Mouse (Mus musculus): ENCODE measurements around the gene Hgfac.

The Hgfac gene

GRCm38 (mm10) chr5:35035795-35036194 is 5.5 kb upstream of the Hgfac start:
- in situ Hi-C loops (cut with MseI, MboI): loop anchor here (5.0 to 10.0 kb wide), 2 partner anchors 118 to 121 kb away; no protein-coding TSS in a partner anchor

- in situ Hi-C loops (cut with MseI, MboI): loop anchor here (5.0 to 10.0 kb wide), 2 partner anchors 120 to 123 kb away; no protein-coding TSS in a partner anchor
Observed at GRCm38 (mm10) chr5:35037438-35037837, 3.9 kb upstream of the Hgfac start.

DNA sequence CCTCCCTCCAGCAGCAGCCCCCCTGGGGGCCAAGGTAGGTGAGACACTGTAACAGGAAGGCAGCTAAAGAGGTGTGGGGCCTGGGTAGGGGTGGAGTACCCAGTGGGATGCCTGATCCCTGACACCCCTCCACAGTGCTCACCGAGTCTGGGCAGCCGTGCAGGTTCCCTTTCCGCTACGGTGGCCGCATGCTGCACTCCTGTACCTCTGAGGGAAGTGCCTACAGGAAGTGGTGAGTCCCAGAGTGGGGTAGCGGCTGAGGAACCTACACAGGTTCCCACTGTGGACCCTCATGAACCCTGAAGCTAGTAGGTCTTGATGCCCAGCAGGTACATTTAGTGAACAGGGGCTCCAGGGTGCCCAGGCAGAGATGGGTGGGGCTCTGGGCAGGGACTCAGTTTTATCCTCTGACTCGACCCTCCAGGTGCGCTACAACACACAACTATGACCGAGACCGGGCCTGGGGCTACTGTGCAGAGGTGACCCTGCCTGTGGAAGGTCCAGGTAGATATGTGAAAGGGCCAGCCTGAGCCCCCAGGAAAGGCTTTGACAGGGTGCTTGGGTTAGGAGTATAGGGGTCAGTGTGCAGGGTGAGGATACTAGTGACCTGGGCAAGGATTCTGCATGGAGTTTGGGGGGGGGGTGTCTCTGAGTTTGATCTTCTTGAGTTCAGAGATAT is 1.3 kb downstream of the Hgfac start:
- in situ Hi-C loops (cut with MseI, MboI): no loop called here

DNA sequence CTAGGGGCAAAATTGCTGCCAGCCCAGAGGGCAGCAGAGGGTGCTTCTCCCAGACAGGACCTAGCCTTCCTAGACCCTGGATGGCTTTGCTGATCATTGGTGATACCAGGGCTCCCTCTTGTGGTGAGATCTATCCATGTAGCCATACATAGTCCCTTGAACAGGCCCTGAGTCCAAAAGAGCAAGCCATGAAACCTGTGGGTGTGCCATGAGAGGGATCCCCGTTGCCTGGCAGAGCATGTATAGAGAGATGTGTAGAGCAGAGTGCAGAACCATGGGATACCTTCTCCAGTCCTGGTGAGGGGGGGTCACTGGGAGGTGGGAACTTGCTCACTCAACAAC is 1.8 kb downstream of the Hgfac start:
- in situ Hi-C loops (cut with MseI, MboI): no loop called here

DNA sequence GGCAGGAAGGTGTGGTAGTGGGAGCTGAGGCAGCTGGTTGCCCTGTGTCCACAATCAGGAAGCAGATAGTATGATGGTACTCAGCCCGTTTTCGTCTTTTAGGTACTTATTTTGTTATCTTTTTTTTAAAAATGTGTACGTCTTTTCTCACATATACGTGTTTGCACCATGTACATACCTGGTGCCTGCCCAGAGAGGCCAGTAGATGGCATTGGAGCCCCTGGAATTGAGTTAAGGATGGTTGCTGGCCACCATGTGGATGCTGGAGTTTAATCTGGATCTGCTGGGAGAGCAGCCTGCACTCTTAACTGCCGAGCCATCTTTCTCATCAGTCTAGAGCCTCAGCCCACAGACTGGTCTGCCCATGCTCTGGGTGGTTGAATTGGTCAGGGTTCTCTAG is 9.2 kb downstream of the Hgfac start:
- in situ Hi-C loops (cut with MseI, MboI): no loop called here

- in situ Hi-C loops (cut with MseI, MboI): no loop called here
Observed at GRCm38 (mm10) chr5:35054628-35055027, 13.3 kb downstream of the Hgfac start.

- in situ Hi-C loops (cut with MseI, MboI): no loop called here
Observed at GRCm38 (mm10) chr5:35055076-35055475, 13.8 kb downstream of the Hgfac start.

DNA sequence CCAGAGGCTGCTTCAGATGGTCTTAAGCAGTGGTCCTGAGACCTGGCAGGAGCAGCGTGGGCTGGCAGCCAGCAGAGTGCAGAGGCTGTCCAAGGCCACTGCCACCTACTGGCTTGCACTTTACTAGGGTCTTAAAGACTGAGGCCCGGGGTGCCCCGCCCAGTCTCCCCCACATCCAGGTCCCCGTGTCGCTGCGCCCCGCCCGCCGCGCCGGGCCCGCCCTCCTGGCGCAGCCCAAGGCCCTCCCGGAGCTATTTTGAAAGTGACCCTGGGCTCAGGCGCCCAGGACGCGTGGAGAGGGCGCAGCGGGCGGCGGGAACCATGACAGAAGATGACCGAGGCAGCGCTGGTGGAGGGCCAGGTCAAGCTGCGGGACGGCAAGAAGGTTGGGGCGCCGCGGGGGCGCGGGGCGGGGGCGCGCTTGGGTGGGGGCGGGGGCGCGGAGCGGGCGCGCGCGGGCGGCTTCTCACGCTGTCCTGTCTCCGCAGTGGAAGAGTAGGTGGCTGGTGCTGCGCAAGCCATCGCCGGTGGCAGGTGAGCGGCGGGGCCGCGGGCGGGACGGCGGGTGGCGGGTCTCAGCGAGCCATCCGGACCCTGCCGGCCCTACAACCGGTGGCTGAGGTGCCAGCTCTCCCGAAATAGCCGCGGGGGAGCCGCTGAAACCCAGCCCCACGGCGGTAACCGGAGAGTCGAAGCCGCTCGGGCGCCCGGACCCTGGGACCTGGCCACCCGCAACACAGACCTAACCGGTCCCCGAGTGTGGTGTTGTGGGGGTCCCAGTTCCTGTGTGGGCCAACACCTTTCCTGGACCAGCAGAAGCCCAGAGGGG is 15.5 kb downstream of the Hgfac start, which contains the start of gene Dok7:
Dok7 (plus strand) TSS at position 163 of the 829 bp plus-strand sequence.
- in situ Hi-C loops (cut with MseI, MboI): no loop called here

- in situ Hi-C loops (cut with MseI, MboI): no loop called here
Observed at GRCm38 (mm10) chr5:35057582-35057981, 16.3 kb downstream of the Hgfac start.

DNA sequence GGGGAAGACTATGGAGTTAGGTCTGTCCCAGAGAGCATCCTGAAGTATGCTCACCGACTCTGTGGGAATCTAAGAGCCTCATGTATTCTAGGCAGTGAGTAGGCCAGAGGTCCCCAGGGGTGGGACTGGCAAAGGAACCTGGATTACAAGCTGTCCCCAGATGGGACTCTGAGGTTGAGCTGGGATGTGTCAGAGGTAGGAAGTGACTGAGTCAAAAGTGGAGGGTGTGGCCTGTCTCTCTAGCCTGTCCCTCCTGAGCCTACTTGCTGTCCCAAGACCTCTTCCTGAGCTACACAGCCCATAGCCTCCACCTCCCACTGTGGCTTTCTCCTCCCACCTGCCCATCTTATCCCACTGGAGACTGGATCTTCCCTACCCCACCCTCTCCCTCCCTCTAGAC is 16.9 kb downstream of the Hgfac start:
- in situ Hi-C loops (cut with MseI, MboI): no loop called here

GRCm38 (mm10) chr5:35060098-35060497 is 18.8 kb downstream of the Hgfac start:
- in situ Hi-C loops (cut with MseI, MboI): no loop called here

- in situ Hi-C loops (cut with MseI, MboI): no loop called here
Observed at GRCm38 (mm10) chr5:35069841-35070240, 28.5 kb downstream of the Hgfac start.

- in situ Hi-C loops (cut with MseI, MboI): no loop called here
Observed at GRCm38 (mm10) chr5:35070314-35070713, 29.0 kb downstream of the Hgfac start.

- in situ Hi-C loops (cut with MseI, MboI): no loop called here
Observed at GRCm38 (mm10) chr5:35070953-35071352, 29.6 kb downstream of the Hgfac start.

DNA sequence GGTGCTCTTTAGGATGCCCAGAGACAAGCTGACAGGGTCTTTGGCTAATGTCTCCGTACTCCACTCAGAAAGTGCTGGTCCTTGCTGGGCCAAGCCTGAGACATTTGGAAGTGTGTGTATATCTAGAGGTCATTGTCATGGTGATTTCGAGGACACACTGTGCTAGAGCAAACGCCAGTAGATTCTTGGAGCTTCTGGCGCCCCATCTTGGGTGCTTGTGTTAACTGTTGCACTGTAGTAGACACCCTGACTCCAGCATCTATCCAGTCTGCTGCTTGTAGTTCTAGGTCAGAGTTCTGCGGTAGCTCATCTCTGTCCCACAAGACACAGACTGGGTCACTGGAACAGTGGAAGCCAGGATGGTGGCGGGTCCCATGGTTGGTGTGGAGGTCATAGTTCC is 30.5 kb downstream of the Hgfac start:
- in situ Hi-C loops (cut with MseI, MboI): no loop called here

- in situ Hi-C loops (cut with MseI, MboI): no loop called here
Observed at GRCm38 (mm10) chr5:35073235-35073634, 31.9 kb downstream of the Hgfac start.

GRCm38 (mm10) chr5:35073992-35074391 is 32.7 kb downstream of the Hgfac start:
- in situ Hi-C loops (cut with MseI, MboI): no loop called here

GRCm38 (mm10) chr5:35076369-35076768 is 35.1 kb downstream of the Hgfac start:
- in situ Hi-C loops (cut with MseI, MboI): no loop called here

GRCm38 (mm10) chr5:35079101-35079500 is 37.8 kb downstream of the Hgfac start:
- in situ Hi-C loops (cut with MseI, MboI): no loop called here

DNA sequence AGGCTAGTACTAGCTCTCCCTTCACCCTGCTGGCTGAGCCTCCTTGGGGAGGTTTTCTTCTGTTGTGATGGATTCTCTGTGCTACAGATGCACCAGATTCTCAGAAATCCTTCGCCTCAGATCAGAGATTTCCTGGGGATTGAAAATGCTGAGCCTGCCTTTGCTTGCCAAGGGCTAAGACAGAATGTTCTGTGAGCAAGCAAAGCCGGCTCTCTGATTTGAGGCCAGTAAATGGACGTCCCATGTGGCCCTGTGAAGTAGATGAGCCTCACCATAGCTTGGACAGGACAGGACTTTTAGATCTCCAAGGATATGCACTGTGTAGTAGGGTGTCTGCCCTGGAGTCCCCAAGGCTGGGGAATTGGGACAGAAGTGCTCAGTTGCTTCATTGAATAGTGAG is 43.6 kb downstream of the Hgfac start:
- in situ Hi-C loops (cut with MseI, MboI): no loop called here

- in situ Hi-C loops (cut with MseI, MboI): no loop called here
Observed at GRCm38 (mm10) chr5:35088785-35089613, 47.7 kb downstream of the Hgfac start.

DNA sequence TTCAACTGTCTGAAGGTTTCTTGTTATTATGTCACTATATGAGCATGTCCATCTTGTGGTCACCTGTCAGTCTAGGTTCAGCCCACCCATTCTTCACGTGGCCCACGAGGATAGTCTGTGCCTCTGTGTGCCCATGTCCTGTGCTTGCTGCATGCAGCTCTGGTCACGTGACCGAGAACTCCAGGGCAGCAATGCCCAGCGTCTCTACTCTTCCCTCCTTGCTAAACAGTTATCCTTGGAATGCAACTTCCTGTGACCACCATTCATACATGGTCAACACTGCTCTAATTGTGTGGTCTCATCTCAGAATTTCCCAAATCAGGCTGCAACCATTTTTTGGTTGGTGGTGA is 48.3 kb downstream of the Hgfac start:
- in situ Hi-C loops (cut with MseI, MboI): no loop called here
